Mouse (Mus musculus): ENCODE measurements at regions not wholly inside any gene's neighbourhood (a gene's known extent, or its start where the extent isn't known, plus 50 kb on each side); places are given as distances from the start of the nearest gene placed in this dataset.
"Not testable (repeated sequence)": the region's sequence is repeated elsewhere in the genome, so short reads cannot be mapped to it uniquely, and the experiment has no call there.

DNA sequence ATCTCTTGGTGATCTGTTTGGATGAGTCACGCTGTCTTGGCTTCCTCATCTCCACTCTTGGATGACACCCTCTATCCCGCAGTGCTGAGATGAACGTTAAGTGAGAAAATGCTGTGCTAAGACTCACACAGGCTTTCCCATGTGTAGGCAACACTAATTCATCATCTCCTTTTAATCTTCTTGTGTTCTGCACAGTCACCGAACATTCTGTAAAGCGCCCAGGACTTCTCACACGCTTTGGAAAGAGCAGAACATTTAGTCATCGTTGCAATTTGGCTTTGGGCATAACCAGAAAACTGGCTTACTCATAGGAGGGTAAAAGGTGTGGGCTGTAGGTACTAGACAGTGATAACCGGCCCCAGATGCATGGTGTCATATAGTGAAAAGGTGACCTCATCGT lies 94.9 kb downstream of the Plppr4 start:
- H3K27me3 ChIP-seq = no peaks in the 10 kb centered on the region
- no peak for ATAC-seq (ENCODE audit: low FRiP score, low read depth)
- no peaks in the 10 kb centered on the region for H3K36me3 ChIP-seq
- no peaks in the 10 kb centered on the region for H3K4me1 ChIP-seq
- no peak overlapping the region for H3K4me3 ChIP-seq
- no peaks in the 10 kb centered on the region for H3K9me3 ChIP-seq
- no peak overlapping the region for H3K4me2 ChIP-seq (replicated peaks)
- H3K27ac ChIP-seq = no peak overlapping the region
- H3K9ac ChIP-seq = no peak overlapping the region
- 90% methylated on average over 9 of the region's 9 CpGs for WGBS

DNA sequence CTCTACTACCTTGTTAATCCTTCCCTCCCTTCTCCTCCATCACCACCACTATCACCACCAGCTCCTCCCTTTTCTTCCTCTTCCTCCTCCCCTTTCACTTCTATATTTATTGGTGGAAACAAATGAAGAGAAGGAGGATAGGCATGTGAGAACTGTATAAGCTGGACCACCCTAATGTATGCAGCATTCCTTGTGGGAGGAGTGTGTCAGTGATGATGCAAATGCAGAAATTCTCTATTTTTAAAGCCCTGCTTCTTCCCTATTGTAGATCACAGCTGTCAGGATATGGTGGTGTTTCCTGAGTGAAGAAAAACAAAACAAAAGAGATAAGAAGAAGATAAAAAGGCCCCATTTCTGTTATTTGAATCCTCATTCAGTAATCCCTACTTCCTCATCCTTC lies 112.8 kb downstream of the Plppr4 start:
- H3K9ac ChIP-seq = no peak overlapping the region
- ATAC-seq (ENCODE audit: low FRiP score, low read depth) = no peak
- no peaks in the 10 kb centered on the region for H3K36me3 ChIP-seq
- no peak overlapping the region for H3K4me3 ChIP-seq
- no peak overlapping the region for H3K4me2 ChIP-seq (replicated peaks)
- no peaks in the 10 kb centered on the region for H3K9me3 ChIP-seq
- H3K4me1 ChIP-seq = no peaks in the 10 kb centered on the region
- no peak overlapping the region for H3K27ac ChIP-seq
- H3K27me3 ChIP-seq = no peaks in the 10 kb centered on the region

- H3K4me1 ChIP-seq = no peaks in the 10 kb centered on the region
- H3K36me3 ChIP-seq = no peaks in the 10 kb centered on the region
- H3K27ac ChIP-seq = no peak overlapping the region
- WGBS = 88% methylated on average over 6 of the region's 6 CpGs
- H3K4me2 ChIP-seq (replicated peaks) = no peak overlapping the region
- ATAC-seq (ENCODE audit: low FRiP score, low read depth) = no peak
- peaks cover 7% of the 10 kb centered on the region; the same call in 1 of the 2 replicates for H3K9me3 ChIP-seq
- H3K9ac ChIP-seq = no peak overlapping the region
- H3K27me3 ChIP-seq = no peaks in the 10 kb centered on the region
- H3K4me3 ChIP-seq = no peak overlapping the region
Measured at GRCm38 (mm10) chr3:117241810-117242209, 118.9 kb downstream of the Plppr4 start.

GRCm38 (mm10) chr3:117226616-117227015 lies 134.1 kb downstream of the Plppr4 start:
- H3K4me1 ChIP-seq = no peaks in the 10 kb centered on the region
- H3K9ac ChIP-seq = no peak overlapping the region
- H3K27ac ChIP-seq = no peak overlapping the region
- no peaks in the 10 kb centered on the region for H3K27me3 ChIP-seq
- 78% methylated on average over 3 of the region's 3 CpGs for WGBS
- no peak overlapping the region for H3K4me2 ChIP-seq (replicated peaks)
- no peaks in the 10 kb centered on the region for H3K9me3 ChIP-seq
- no peak overlapping the region for H3K4me3 ChIP-seq
- no peaks in the 10 kb centered on the region for H3K36me3 ChIP-seq
- no peak for ATAC-seq (ENCODE audit: low FRiP score, low read depth)

- H3K4me1 ChIP-seq = no peaks in the 10 kb centered on the region
- H3K9ac ChIP-seq = no peak overlapping the region
- no peak overlapping the region for H3K4me3 ChIP-seq
- no peaks in the 10 kb centered on the region for H3K27me3 ChIP-seq
- H3K27ac ChIP-seq = no peak overlapping the region
- WGBS = 77% methylated on average over 2 of the region's 2 CpGs
- no peaks in the 10 kb centered on the region for H3K9me3 ChIP-seq
- ATAC-seq (ENCODE audit: low FRiP score, low read depth) = no peak
- H3K36me3 ChIP-seq = no peaks in the 10 kb centered on the region
- no peak overlapping the region for H3K4me2 ChIP-seq (replicated peaks)
Measured at GRCm38 (mm10) chr3:117225041-117225440, 135.6 kb downstream of the Plppr4 start.

DNA sequence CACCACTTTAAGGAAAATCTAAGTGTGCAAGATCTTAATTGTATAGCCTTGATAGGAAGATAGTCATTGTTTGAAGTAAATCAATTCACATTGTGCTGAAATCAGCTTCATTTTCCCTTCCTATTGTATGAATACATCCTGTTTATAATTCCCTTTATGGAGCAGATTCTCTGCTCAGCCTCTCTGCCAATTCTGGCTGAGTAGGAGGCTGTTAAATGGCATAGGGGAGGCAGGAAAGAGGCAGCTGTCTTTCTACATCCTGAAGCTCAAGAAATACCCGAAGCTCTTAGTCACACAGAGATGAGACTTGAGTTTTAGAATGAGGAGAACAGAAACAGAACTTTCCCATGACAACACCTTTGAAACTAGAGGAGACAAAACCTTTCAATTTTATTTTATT lies 142.7 kb downstream of the Plppr4 start:
- Histone ChIP-seq H3K9me3 (no peaks in the 10 kb centered on the region), H3K9ac (no peak overlapping the region), H3K4me2 (replicated peaks) (no peak overlapping the region), H3K4me3 (no peak overlapping the region), H3K4me1 (no peaks in the 10 kb centered on the region), H3K27me3 (no peaks in the 10 kb centered on the region), H3K27ac (no peak overlapping the region), H3K36me3 (no peaks in the 10 kb centered on the region)
- 76% methylated on average over 1 of the region's 1 CpGs for WGBS
- no peak for ATAC-seq (ENCODE audit: low FRiP score, low read depth)

- Histone ChIP-seq H3K4me2 (replicated peaks) (no peak overlapping the region), H3K4me1 (no peaks in the 10 kb centered on the region), H3K27ac (no peak overlapping the region), H3K9me3 (no peaks in the 10 kb centered on the region), H3K27me3 (no peaks in the 10 kb centered on the region), H3K9ac (no peak overlapping the region), H3K4me3 (no peak overlapping the region), H3K36me3 (no peaks in the 10 kb centered on the region)
- 78% methylated on average over 1 of the region's 1 CpGs for WGBS
- no peak for ATAC-seq (ENCODE audit: low FRiP score, low read depth)
Measured at GRCm38 (mm10) chr3:117191903-117192302, 168.8 kb downstream of the Plppr4 start.

DNA sequence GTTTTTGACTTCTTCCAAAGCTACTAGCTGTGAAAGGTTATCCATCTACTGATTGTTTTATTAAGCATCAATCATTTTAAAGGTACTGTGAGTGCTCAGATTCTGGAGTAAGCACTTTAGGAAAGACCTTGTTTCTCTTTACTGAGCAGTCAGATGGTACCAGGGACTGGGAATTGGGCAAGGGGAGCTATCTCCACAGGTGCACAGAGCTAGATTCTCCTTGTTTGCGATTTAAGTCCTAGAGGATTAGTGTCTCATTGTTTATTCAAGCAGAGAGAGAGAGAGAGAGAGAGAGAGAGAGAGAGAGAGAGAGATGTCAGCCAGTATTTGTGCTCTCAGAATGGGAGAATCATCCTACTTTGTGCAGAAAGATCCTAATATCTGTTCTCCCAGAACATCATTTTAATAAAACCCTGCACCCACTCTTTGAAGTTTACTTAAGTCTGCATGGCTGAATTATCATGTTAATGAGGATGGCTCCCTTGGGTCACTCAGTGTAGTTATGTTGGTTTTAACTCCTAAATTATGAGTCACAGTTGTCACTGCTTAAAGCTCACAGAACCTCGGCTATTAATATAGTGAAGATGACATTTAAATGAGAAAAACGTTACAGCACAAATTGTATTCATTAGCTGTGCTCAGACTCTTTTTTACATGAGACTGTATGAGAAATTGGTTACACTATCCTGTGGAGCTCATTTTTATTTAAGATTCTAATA lies 171.7 kb downstream of the Plppr4 start:
- WGBS = 59% methylated on average over 3 of the region's 3 CpGs
- Histone ChIP-seq H3K4me3 (no peak overlapping the region), H3K27me3 (no peaks in the 10 kb centered on the region), H3K9me3 (no peaks in the 10 kb centered on the region), H3K36me3 (no peaks in the 10 kb centered on the region), H3K4me1 (no peaks in the 10 kb centered on the region), H3K27ac (no peak overlapping the region), H3K9ac (no peak overlapping the region), H3K4me2 (replicated peaks) (no peak overlapping the region)
- ATAC-seq (ENCODE audit: low FRiP score, low read depth) = no peak

GRCm38 (mm10) chr3:117183654-117184184 lies 177.0 kb downstream of the Plppr4 start:
- 91% methylated on average over 4 of the region's 4 CpGs for WGBS
- Histone ChIP-seq H3K9ac (no peak overlapping the region), H3K27ac (no peak overlapping the region), H3K27me3 (no peaks in the 10 kb centered on the region), H3K4me1 (no peaks in the 10 kb centered on the region), H3K4me2 (replicated peaks) (no peak overlapping the region), H3K4me3 (no peak overlapping the region), H3K36me3 (no peaks in the 10 kb centered on the region), H3K9me3 (no peaks in the 10 kb centered on the region; the same call in 1 of the 2 replicates)
- ATAC-seq (ENCODE audit: low FRiP score, low read depth) = no peak

DNA sequence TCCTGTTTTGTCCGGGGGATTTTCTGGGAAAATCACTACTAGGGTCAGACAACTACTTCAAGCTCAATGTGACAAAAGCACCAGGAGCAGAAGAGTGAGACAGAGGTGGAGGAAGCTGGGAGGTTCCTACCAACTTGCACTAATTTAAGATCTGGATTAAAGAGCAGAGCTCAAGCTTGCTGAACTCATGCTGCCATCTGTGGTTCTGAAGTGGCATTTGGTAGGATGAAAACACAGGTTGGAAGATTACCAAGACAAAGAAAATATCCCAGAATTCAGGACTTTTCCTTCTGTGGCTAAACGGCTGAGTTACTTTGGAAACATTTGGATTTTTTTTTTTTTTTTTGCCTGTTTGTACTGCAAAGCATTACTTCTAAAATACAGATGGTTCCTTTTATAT lies 190.9 kb downstream of the Plppr4 start:
- no peak for ATAC-seq (ENCODE audit: low FRiP score, low read depth)
- WGBS = 81% methylated on average over 2 of the region's 2 CpGs
- Histone ChIP-seq H3K4me3 (no peak overlapping the region), H3K36me3 (no peaks in the 10 kb centered on the region), H3K9ac (no peak overlapping the region), H3K9me3 (no peaks in the 10 kb centered on the region), H3K4me2 (replicated peaks) (no peak overlapping the region), H3K27me3 (no peaks in the 10 kb centered on the region), H3K27ac (no peak overlapping the region), H3K4me1 (no peaks in the 10 kb centered on the region)

- Histone ChIP-seq H3K9ac (no peak overlapping the region), H3K9me3 (no peaks in the 10 kb centered on the region), H3K27ac (peak overlapping the region; percentile 22; the same call in 1 of the 2 replicates), H3K4me2 (replicated peaks) (no peak overlapping the region), H3K36me3 (no peaks in the 10 kb centered on the region), H3K27me3 (no peaks in the 10 kb centered on the region), H3K4me3 (no peak overlapping the region), H3K4me1 (peaks cover 15% of the 10 kb centered on the region)
- 17% methylated on average over 1 of the region's 1 CpGs for WGBS
- ATAC-seq (ENCODE audit: low FRiP score, low read depth) = peak; percentile 66
Measured at GRCm38 (mm10) chr3:117163046-117163445, 194.3 kb upstream of the Palmd start.

DNA sequence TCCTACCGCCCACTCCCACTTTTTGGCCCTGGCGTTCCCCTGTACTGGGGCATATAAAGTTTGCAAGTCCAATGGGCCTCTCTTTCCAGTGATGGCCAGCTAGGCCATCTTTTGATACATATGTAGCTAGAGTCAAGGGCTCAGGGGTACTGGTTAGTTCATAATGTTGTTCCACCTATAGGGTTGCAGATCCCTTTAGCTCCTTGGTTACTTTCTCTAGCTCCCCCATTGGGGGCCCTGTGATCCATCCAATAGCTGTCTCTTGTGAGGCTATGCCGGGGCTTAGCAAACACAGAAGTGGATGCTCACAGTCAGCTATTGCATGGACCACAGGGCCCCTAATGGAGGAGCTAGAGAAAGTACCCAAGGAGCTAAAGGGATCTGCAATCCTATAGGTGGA lies 191.9 kb upstream of the Palmd start:
- H3K36me3 ChIP-seq; H3K9me3 ChIP-seq; H3K27me3 ChIP-seq; H3K4me2 ChIP-seq (replicated peaks); H3K9ac ChIP-seq; ATAC-seq (ENCODE audit: low FRiP score, low read depth); H3K27ac ChIP-seq; H3K4me3 ChIP-seq: not testable (repeated sequence)
- H3K4me1 ChIP-seq = peaks cover 15% of the 10 kb centered on the region
- 84% methylated on average over 3 of the region's 3 CpGs for WGBS

DNA sequence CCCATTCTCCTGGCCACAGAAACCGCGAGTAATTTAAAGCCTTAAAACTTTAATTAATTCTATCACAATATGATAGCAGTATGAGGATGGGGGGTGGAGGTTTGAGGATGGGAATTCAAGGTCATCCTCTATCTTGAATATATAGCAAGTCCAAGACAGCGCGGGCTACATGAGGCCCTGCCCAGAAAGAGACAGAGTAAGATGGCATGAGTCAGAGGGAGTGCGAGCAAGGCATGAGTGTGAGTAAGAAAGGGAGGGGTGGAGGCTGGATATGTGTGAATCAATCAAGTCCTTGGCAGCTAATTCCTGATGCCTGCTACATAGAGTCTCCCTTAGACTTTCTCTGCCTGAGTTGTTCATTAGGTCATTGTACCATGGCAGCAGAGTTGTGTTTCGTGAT lies 186.5 kb upstream of the Palmd start:
- no peak overlapping the region for H3K9ac ChIP-seq
- H3K4me3 ChIP-seq = no peak overlapping the region
- H3K4me1 ChIP-seq = no peaks in the 10 kb centered on the region
- no peaks in the 10 kb centered on the region for H3K27me3 ChIP-seq
- no peak overlapping the region for H3K27ac ChIP-seq
- H3K9me3 ChIP-seq = no peaks in the 10 kb centered on the region
- no peak overlapping the region for H3K4me2 ChIP-seq (replicated peaks)
- 84% methylated on average over 6 of the region's 6 CpGs for WGBS
- ATAC-seq (ENCODE audit: low FRiP score, low read depth) = no peak
- no peaks in the 10 kb centered on the region for H3K36me3 ChIP-seq

Data from limb, embryonic 13.5 days (tissue).